Mouse (Mus musculus): ENCODE measurements at regions not wholly inside any gene's neighbourhood (a gene's known extent, or its start where the extent isn't known, plus 50 kb on each side); places are given as distances from the start of the nearest gene placed in this dataset.
A peak's percentile ranks its signal among the peaks of the same experiment; 100 is the strongest.
"Not testable (repeated sequence)": the region's sequence is repeated elsewhere in the genome, so short reads cannot be mapped to it uniquely, and the experiment has no call there.

GRCm38 (mm10) chr6:6384441-6384840 is 167.5 kb upstream of the Slc25a13 start:
- Histone ChIP-seq H3K27me3 (no peaks in the 10 kb centered on the region), H3K9me3 (replicated peaks) (no peaks in the 10 kb centered on the region), H3K4me3 (no peak overlapping the region), H3K4me2 (no peak overlapping the region), H3K4me1 (replicated peaks) (no peaks in the 10 kb centered on the region), H3K9ac (no peak overlapping the region), H3K36me3 (no peaks in the 10 kb centered on the region), H3K27ac (no peak overlapping the region)
- 71% methylated on average over 6 of the region's 6 CpGs for WGBS
- ATAC-seq (replicated peaks; ENCODE audit: insufficient number of reproducible peaks, insufficient read depth, low FRiP score, low read depth) = no peak

DNA sequence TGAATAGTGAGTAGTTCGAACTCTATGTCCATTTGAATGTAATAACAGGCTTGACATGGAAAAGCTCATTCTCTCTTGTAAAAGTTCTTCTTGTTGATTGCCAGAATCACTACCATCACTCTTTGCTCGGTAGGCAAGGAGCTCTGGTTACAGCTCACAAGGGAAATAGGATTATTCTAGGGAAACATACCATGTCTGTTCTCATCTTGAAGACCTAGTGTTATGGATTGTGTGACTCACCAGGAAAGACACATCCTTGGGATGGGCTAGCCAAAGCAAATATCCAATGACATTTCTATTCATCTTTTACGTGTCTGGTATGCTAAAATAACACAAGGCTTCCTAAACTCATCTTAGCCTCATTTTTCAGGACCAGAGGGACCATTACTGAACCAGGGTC is 155.4 kb upstream of the Slc25a13 start:
- Histone ChIP-seq H3K4me1 (replicated peaks) (0 out of 2 replicates have a peak, but pooled peaks cover 6% of the 10 kb centered on the region), H3K4me2 (no peak overlapping the region), H3K27ac (no peak overlapping the region), H3K9ac (no peak overlapping the region), H3K4me3 (no peak overlapping the region), H3K27me3 (no peaks in the 10 kb centered on the region), H3K36me3 (no peaks in the 10 kb centered on the region), H3K9me3 (replicated peaks) (no peaks in the 10 kb centered on the region)
- 70% methylated on average over 3 of the region's 3 CpGs for WGBS
- ATAC-seq (replicated peaks; ENCODE audit: insufficient number of reproducible peaks, insufficient read depth, low FRiP score, low read depth) = no peak

DNA sequence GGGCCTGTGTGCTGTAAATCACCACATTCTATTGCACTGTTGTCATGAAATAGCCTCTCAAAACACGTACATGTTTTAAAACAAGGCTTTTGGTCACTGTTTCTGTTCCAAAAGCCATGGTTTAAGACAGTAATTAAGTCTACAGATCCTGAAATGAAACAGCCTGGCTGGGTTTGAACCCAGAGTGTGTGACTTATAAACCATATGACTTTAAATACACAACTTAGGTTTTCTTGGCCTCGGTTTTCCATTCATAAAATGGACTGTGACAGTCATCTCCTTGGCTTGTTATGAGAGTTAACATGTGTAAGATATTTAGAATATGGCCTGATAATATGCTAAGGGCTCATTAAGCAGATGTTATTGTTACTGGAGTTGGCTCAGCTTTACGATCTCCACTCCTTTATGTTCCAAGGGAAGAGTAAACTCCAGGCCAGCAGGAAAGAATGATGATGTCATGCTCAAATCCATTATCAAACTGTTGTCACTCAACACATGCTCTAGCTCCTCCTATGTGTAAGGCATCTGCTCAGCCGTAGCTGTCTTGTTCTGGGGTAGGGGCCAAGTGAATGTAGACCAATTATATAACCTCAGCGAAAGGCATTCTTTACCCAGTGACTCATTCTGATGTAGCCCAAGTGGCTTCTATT is 154.6 kb upstream of the Slc25a13 start:
- H3K4me2 ChIP-seq = no peak overlapping the region
- peak overlapping the region; percentile 58 for H3K27ac ChIP-seq
- peak; percentile 90 for ATAC-seq (replicated peaks; ENCODE audit: insufficient number of reproducible peaks, insufficient read depth, low FRiP score, low read depth)
- H3K4me1 ChIP-seq (replicated peaks) = 0 out of 2 replicates have a peak, but pooled peaks cover 6% of the 10 kb centered on the region
- no peaks in the 10 kb centered on the region for H3K36me3 ChIP-seq
- no peaks in the 10 kb centered on the region for H3K9me3 ChIP-seq (replicated peaks)
- no peak overlapping the region for H3K4me3 ChIP-seq
- H3K27me3 ChIP-seq = no peaks in the 10 kb centered on the region
- no peak overlapping the region for H3K9ac ChIP-seq
- 31% methylated on average over 5 of the region's 5 CpGs for WGBS

DNA sequence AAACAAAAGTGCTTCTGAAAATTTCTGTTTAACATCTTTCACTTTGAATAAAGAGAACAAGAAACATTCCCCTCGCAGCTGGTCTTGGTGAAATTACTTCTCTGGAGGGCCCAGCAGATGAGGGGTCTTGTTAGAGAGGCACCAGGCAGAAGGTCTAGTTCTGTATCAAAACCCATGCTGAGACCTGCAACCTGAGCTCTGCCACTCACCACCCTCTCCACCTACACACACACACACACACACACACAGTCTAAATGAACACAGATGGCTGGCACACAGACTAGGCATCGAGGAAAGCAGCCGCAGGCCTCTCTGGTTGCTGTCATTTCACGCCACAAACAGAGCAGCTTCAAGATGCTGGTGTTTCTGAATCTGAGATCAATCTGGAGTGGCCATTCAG is 147.1 kb upstream of the Slc25a13 start:
- H3K9me3 ChIP-seq (replicated peaks) = no peaks in the 10 kb centered on the region
- no peak overlapping the region; the same call in 1 of the 2 replicates for H3K27ac ChIP-seq
- H3K9ac ChIP-seq = no peak overlapping the region
- H3K4me1 ChIP-seq (replicated peaks) = peaks cover 11% of the 10 kb centered on the region
- H3K4me3 ChIP-seq = no peak overlapping the region
- WGBS = 53% methylated on average over 4 of the region's 4 CpGs
- H3K27me3 ChIP-seq = no peaks in the 10 kb centered on the region
- no peaks in the 10 kb centered on the region for H3K36me3 ChIP-seq
- ATAC-seq (replicated peaks; ENCODE audit: insufficient number of reproducible peaks, insufficient read depth, low FRiP score, low read depth) = no peak
- H3K4me2 ChIP-seq = no peak overlapping the region

GRCm38 (mm10) chr6:6362678-6363354 is 145.8 kb upstream of the Slc25a13 start:
- Histone ChIP-seq H3K4me2 (no peak overlapping the region), H3K27me3 (no peaks in the 10 kb centered on the region), H3K36me3 (no peaks in the 10 kb centered on the region), H3K9me3 (replicated peaks) (no peaks in the 10 kb centered on the region), H3K4me3 (no peak overlapping the region), H3K4me1 (replicated peaks) (peaks cover 11% of the 10 kb centered on the region), H3K27ac (no peak overlapping the region), H3K9ac (no peak overlapping the region)
- 58% methylated on average over 4 of the region's 4 CpGs for WGBS
- ATAC-seq (replicated peaks; ENCODE audit: insufficient number of reproducible peaks, insufficient read depth, low FRiP score, low read depth) = no peak

DNA sequence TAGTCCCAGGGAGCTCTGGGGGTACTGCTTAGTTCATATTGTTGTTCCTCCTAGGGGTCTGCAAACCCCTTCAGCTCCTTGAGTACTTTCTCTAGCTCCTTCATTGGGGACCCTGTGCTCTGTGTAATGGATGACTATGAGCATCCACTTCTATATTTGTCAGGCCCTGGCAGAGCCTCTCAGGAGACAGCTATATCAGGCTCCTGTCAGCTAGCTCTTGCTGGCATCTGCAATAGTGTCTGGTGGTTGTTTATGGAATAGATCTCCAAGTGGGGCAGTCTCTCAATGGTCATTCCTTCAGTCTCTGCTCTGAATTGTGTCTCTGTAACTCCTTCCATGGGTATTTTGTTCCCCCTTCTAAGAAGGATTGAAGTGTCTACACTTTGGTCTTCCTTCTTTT is 144.2 kb upstream of the Slc25a13 start:
- not testable (repeated sequence) for H3K27ac ChIP-seq; H3K36me3 ChIP-seq; H3K9me3 ChIP-seq (replicated peaks); H3K9ac ChIP-seq; H3K4me3 ChIP-seq; ATAC-seq (replicated peaks; ENCODE audit: insufficient number of reproducible peaks, insufficient read depth, low FRiP score, low read depth); H3K4me2 ChIP-seq; H3K27me3 ChIP-seq
- peaks cover 11% of the 10 kb centered on the region for H3K4me1 ChIP-seq (replicated peaks)

GRCm38 (mm10) chr6:6357477-6357876 is 140.5 kb upstream of the Slc25a13 start:
- Histone ChIP-seq H3K9me3 (replicated peaks) (no peaks in the 10 kb centered on the region), H3K27me3 (no peaks in the 10 kb centered on the region), H3K27ac (no peak overlapping the region), H3K4me3 (no peak overlapping the region), H3K36me3 (no peaks in the 10 kb centered on the region), H3K9ac (no peak overlapping the region), H3K4me1 (replicated peaks) (peaks cover 4% of the 10 kb centered on the region), H3K4me2 (no peak overlapping the region)
- no peak for ATAC-seq (replicated peaks; ENCODE audit: insufficient number of reproducible peaks, insufficient read depth, low FRiP score, low read depth)
- 62% methylated on average over 2 of the region's 2 CpGs for WGBS

DNA sequence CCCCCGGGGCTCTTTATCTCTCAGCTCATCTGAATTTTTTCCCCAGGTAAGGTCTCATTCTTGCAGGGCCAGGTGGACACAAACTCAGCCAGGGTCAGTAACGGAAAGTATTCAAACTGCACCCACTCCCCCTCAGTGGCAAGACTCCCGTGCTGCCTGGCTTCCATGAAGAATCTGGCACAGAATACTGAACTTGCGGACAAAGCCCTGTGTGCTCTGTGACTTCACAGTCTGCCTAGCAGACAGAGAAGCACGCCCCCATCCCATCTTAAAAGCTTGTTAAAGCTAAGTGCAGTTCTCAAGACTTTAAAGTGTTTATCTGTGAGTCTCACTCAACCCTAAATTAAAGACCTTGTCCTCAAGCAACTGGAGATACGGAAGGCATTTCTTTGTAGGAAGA is 140.0 kb upstream of the Slc25a13 start:
- WGBS = 48% methylated on average over 6 of the region's 6 CpGs
- H3K27me3 ChIP-seq = no peaks in the 10 kb centered on the region
- H3K36me3 ChIP-seq = no peaks in the 10 kb centered on the region
- ATAC-seq (replicated peaks; ENCODE audit: insufficient number of reproducible peaks, insufficient read depth, low FRiP score, low read depth) = no peak
- no peak overlapping the region for H3K9ac ChIP-seq
- H3K27ac ChIP-seq = no peak overlapping the region
- peaks cover 2% of the 10 kb centered on the region; the same call in 1 of the 2 replicates for H3K4me1 ChIP-seq (replicated peaks)
- no peaks in the 10 kb centered on the region for H3K9me3 ChIP-seq (replicated peaks)
- H3K4me2 ChIP-seq = no peak overlapping the region
- H3K4me3 ChIP-seq = no peak overlapping the region

GRCm38 (mm10) chr6:6335251-6335650 is 118.3 kb upstream of the Slc25a13 start:
- no peaks in the 10 kb centered on the region for H3K27me3 ChIP-seq
- H3K36me3 ChIP-seq = no peaks in the 10 kb centered on the region
- no peaks in the 10 kb centered on the region for H3K4me1 ChIP-seq (replicated peaks)
- WGBS = 85% methylated on average over 8 of the region's 8 CpGs
- no peaks in the 10 kb centered on the region for H3K9me3 ChIP-seq (replicated peaks)
- no peak overlapping the region for H3K4me3 ChIP-seq
- H3K9ac ChIP-seq = no peak overlapping the region
- no peak overlapping the region for H3K27ac ChIP-seq
- no peak for ATAC-seq (replicated peaks; ENCODE audit: insufficient number of reproducible peaks, insufficient read depth, low FRiP score, low read depth)
- no peak overlapping the region for H3K4me2 ChIP-seq

- Histone ChIP-seq H3K9me3 (replicated peaks) (peaks cover 3% of the 10 kb centered on the region; the same call in 1 of the 2 replicates), H3K4me1 (replicated peaks) (no peaks in the 10 kb centered on the region), H3K9ac (no peak overlapping the region), H3K27ac (no peak overlapping the region), H3K4me2 (no peak overlapping the region), H3K27me3 (no peaks in the 10 kb centered on the region), H3K36me3 (no peaks in the 10 kb centered on the region), H3K4me3 (no peak overlapping the region)
- WGBS = 90% methylated on average over 1 of the region's 1 CpGs
- no peak for ATAC-seq (replicated peaks; ENCODE audit: insufficient number of reproducible peaks, insufficient read depth, low FRiP score, low read depth)
Measured at GRCm38 (mm10) chr6:6330271-6330670, 113.3 kb upstream of the Slc25a13 start.

GRCm38 (mm10) chr6:6325516-6325915 is 108.5 kb upstream of the Slc25a13 start:
- no peak overlapping the region for H3K4me2 ChIP-seq
- H3K9ac ChIP-seq = no peak overlapping the region
- 24% methylated on average over 1 of the region's 1 CpGs for WGBS
- H3K27ac ChIP-seq = no peak overlapping the region
- H3K4me1 ChIP-seq (replicated peaks) = no peaks in the 10 kb centered on the region
- H3K9me3 ChIP-seq (replicated peaks) = peaks cover 3% of the 10 kb centered on the region; the same call in 1 of the 2 replicates
- no peaks in the 10 kb centered on the region for H3K27me3 ChIP-seq
- ATAC-seq (replicated peaks; ENCODE audit: insufficient number of reproducible peaks, insufficient read depth, low FRiP score, low read depth) = no peak
- H3K4me3 ChIP-seq = no peak overlapping the region
- H3K36me3 ChIP-seq = no peaks in the 10 kb centered on the region

DNA sequence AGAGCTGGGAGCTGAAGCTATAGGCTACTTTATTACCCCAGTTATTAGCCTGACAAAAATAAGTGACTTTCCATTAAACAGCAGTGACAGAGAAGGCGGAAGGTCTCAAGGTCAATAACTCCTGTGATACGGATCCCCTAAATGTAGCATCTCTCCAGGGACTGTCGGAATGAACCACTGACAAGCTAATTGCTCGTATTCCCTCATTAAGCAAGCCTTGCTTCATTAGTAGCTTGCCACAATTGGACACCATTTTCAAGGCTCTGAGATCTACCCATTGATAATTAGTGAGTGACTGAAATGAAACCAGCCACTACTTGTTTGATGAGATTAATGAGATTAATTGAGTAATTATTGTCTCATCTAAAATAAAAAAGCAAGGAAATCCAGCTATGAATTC is 99.8 kb upstream of the Slc25a13 start:
- no peak overlapping the region for H3K4me2 ChIP-seq
- 67% methylated on average over 4 of the region's 4 CpGs for WGBS
- no peaks in the 10 kb centered on the region for H3K36me3 ChIP-seq
- no peak overlapping the region for H3K4me3 ChIP-seq
- no peak overlapping the region for H3K9ac ChIP-seq
- H3K9me3 ChIP-seq (replicated peaks) = no peaks in the 10 kb centered on the region
- H3K4me1 ChIP-seq (replicated peaks) = peaks cover 4% of the 10 kb centered on the region; the same call in 1 of the 2 replicates
- H3K27ac ChIP-seq = no peak overlapping the region
- ATAC-seq (replicated peaks; ENCODE audit: insufficient number of reproducible peaks, insufficient read depth, low FRiP score, low read depth) = no peak
- no peaks in the 10 kb centered on the region for H3K27me3 ChIP-seq

Data from heart, embryonic 15.5 days (tissue).